Comparison of ENCODE assay signal across 13 mouse cellular contexts in genomic region chr5:23473098-23473873, GRCm38 (mm10). TPM values are rescaled to one million over a fixed set of nuclear protein-coding genes. Genes with fewer than 3 reads are reported as not detected.
DNase-seq lines count a peak whose midpoint lies in the region; ATAC-seq and TF ChIP-seq lines count a peak whose summit lies in the region.
"Had no signal": no experiment of that assay in that cellular context is flagged by ENCODE, and none has a peak within 500 bp of the region (broad histone marks: within the 10 kb centered on the region; RNA-seq: fewer than 3 reads in every experiment).

No protein-coding gene starts in this region.

- no peak overlapping the region for H3K27ac ChIP-seq in stomach, postnatal 0 days (replicated peaks)
- H3K27ac ChIP-seq: midbrain, embryonic 10.5 days; neural tube, embryonic 12.5 days had no signal

- 71% methylated on average over 6 of the region's 6 CpGs for WGBS in lung, adult 2 months
- WGBS in stomach, postnatal 0 days: 68% methylated on average over 6 of the region's 6 CpGs

- no peak overlapping the region for H3K9ac ChIP-seq in stomach, postnatal 0 days (ENCODE audit: low read length)
- H3K9ac ChIP-seq: neural tube, embryonic 12.5 days had no signal

- TF ChIP-seq EP300 in stomach, postnatal 0 days (optimal IDR thresholded peaks at IDR 0.05): no peak

- TF ChIP-seq CTCF in lung, adult 2 months (IDR thresholded peaks at IDR 0.05; ENCODE audit: insufficient read depth, low read length): peak; percentile 35; the same call in 1 of the 2 replicates
- peak; percentile 56 for TF ChIP-seq CTCF in stomach, postnatal 0 days (IDR thresholded peaks at IDR 0.05; ENCODE audit: low read depth)

- ATAC-seq in CD4-positive, CD25-positive, alpha-beta regulatory T cell, adult 4 months: no peak
- ATAC-seq in stomach, postnatal 0 days (ENCODE audit: low FRiP score, low TSS enrichment): no peak
- no peak for ATAC-seq in erythroblast, adult 5-6 weeks (replicated peaks; ENCODE audit: low FRiP score, poor library complexity, severe bottlenecking)
- ATAC-seq: intestine, embryonic 16.5 days had no signal

- no peaks in the 10 kb centered on the region for H3K27me3 ChIP-seq in stomach, postnatal 0 days (ENCODE audit: control insufficient read depth, insufficient read depth, low read length)
- H3K27me3 ChIP-seq: neural tube, embryonic 12.5 days had no signal

- H3K9me3 ChIP-seq in stomach, postnatal 0 days (ENCODE audit: control insufficient read depth, low read length): no peaks in the 10 kb centered on the region
- H3K9me3 ChIP-seq: midbrain, embryonic 10.5 days; neural tube, embryonic 12.5 days had no signal

- no peak for TF ChIP-seq POLR2A in lung, adult 2 months (IDR thresholded peaks at IDR 0.05; ENCODE audit: borderline replicate concordance, extremely low read depth, low read depth, low read length)

- no peak overlapping the region for H3K4me2 ChIP-seq in stomach, postnatal 0 days (replicated peaks; ENCODE audit: low read depth)
- H3K4me2 ChIP-seq: neural tube, embryonic 12.5 days had no signal

- H3K36me3 ChIP-seq in stomach, postnatal 0 days (ENCODE audit: control insufficient read depth, insufficient read depth, low read length): peaks cover 17% of the 10 kb centered on the region; the same call in 1 of the 2 replicates

- peak; percentile 62 for DNase-seq in CD4-positive, CD25-positive, alpha-beta regulatory T cell, adult 2 months (ENCODE audit: low read depth, low spot score)
- DNase-seq in lung, adult 2 months: no peak
- no peak for DNase-seq in lung, adult 18-20 months
- DNase-seq in ZHBTc4 (ENCODE audit: low read depth, low spot score): peak; percentile 49
- no peak for DNase-seq in stomach, postnatal 0 days (ENCODE audit: low spot score)
- no peak for DNase-seq in ovary, postnatal 14 days (ENCODE audit: low spot score)
- DNase-seq: cerebellum, adult 11-12 months; heart, postnatal 10 days had no signal

- H3K4me1 ChIP-seq in lung, adult 2 months (ENCODE audit: control insufficient read depth, insufficient read depth, low read length): no peaks in the 10 kb centered on the region
- H3K4me1 ChIP-seq in stomach, postnatal 0 days (replicated peaks; ENCODE audit: control insufficient read depth, insufficient read depth): no peaks in the 10 kb centered on the region
- H3K4me1 ChIP-seq: midbrain, embryonic 10.5 days; neural tube, embryonic 12.5 days had no signal

- no peak overlapping the region for H3K4me3 ChIP-seq in lung, adult 2 months (replicated peaks; ENCODE audit: extremely low read depth, low read depth, low read length)
- H3K4me3 ChIP-seq in stomach, postnatal 0 days (ENCODE audit: low read depth, low read length): no peak overlapping the region
- H3K4me3 ChIP-seq: midbrain, embryonic 10.5 days; neural tube, embryonic 12.5 days had no signal

RNA-seq across cellular contexts. Expression of gene Kmt2e, which starts 39.0 kb away (rescaled TPM):
- polyA plus RNA-seq in CD4-positive, CD25-positive, alpha-beta regulatory T cell, adult 4 months (2017; shearing (Covaris generic)): 100 to 1,000 TPM; 183 to 238 TPM
- 22.2 and 22.9 TPM in 2 replicates for polyA plus RNA-seq in lung, adult 2 months (2012; rRNA removed)
- polyA plus RNA-seq in stomach, postnatal 0 days (2015; fragmentation: Nextera tagmentation; extraction: Ambion mirVana): 51.9 and 54.8 TPM in 2 replicates
- 54.5 and 85.1 TPM in 2 replicates for total RNA-seq in erythroblast, adult 5-6 weeks (2015; ENCODE audit: low replicate concordance)
- total RNA-seq in erythroblast, adult 5-6 weeks (2017; ENCODE audit: low replicate concordance): 70.8 and 88.7 TPM in 2 replicates

Comparison
In these comparisons a context has a peak if more than half of its experiments do, and no peak if none do; other contexts are left out.
1. DNase-seq: peak in CD4-positive, CD25-positive, alpha-beta regulatory T cell, adult 2 months (single experiment) and ZHBTc4 (single experiment); none in lung, adult 2 months (single experiment), lung, adult 18-20 months (0 of 2), stomach, postnatal 0 days (single experiment) and ovary, postnatal 14 days (single experiment).